Mouse (Mus musculus): ENCODE data around the gene Capzb.

DNA sequence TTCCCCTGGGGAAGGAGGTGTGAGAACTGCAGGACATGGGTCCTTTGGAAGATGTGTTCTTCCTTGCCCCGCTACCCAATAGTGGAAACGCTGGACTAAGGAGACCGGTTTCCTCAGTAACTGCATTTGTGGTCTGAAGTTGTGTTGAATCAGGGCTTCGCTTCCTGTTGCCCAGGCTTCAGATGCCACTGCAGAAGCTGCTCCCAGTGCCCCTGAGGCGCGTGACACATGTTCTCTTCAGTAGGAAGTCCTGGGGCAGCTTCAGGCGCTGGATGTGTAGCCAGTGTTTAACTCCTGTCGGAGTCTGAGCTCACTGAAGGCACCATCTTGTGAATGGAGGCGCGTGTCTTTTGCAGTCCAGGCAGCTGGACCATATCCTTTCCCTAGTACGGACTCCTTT lies 4.8 kb upstream of the Capzb start:
- no peak for TF ChIP-seq CTCF (IDR thresholded peaks at IDR 0.05; ENCODE audit: insufficient read depth, low read depth, low read length)
- no peak for TF ChIP-seq POLR2A (IDR thresholded peaks at IDR 0.05; ENCODE audit: insufficient read depth, low read depth, low read length)

Measured in olfactory bulb, adult 2 months (tissue).